Mouse (Mus musculus) testis, adult 2 months (tissue): ENCODE data around the gene Cela1.

ENCODE experiments used
- CTCF ChIP-seq: fragments of 200-500 bp; IDR thresholded peaks from 2 replicates; pipeline ENCODE4 v1.5.1; 2012; ENCODE audit warnings: low read depth, mild to moderate bottlenecking, inconsistent platforms, low read length, moderate library complexity; ENCODE audit not compliant: control insufficient read depth, insufficient read depth, insufficient replicate concordance
- POLR2A ChIP-seq: fragments of 200-500 bp; IDR thresholded peaks from 2 replicates; pipeline ENCODE4 v1.6.1; 2012; ENCODE audit warnings: low read depth, mild to moderate bottlenecking, inconsistent platforms, low read length, moderate library complexity; ENCODE audit not compliant: control insufficient read depth

GRCm38 (mm10) chr15:100654271-100654670, 33.5 kb downstream of the Cela1 start:
- TF ChIP-seq CTCF = no peak
- TF ChIP-seq POLR2A = no peak
